Mouse (Mus musculus): ENCODE results near the gene Akap4. TPM values are rescaled to one million over a fixed set of nuclear protein-coding genes. Genes with fewer than 3 reads are reported as not detected.

The Akap4 gene
- not detected in 2 replicates for total RNA-seq (2021)
- long read RNA-seq = 0 reads

GRCm38 (mm10) chrX:7067219-7067618 is at the start of gene Akap4:
Gene Akap4 (plus strand): TSS chrX:7067519.
- no peak for DNase-seq

GRCm38 (mm10) chrX:7041519-7041918 is 25.8 kb upstream of the Akap4 start, which contains the start of gene Ccnb3:
Gene Ccnb3 (minus strand): TSS chrX:7041619.
- DNase-seq = no peak

- no peak for DNase-seq
These were observed 10.3 kb upstream of the Akap4 start for GRCm38 (mm10) chrX:7057056-7057455.

DNA sequence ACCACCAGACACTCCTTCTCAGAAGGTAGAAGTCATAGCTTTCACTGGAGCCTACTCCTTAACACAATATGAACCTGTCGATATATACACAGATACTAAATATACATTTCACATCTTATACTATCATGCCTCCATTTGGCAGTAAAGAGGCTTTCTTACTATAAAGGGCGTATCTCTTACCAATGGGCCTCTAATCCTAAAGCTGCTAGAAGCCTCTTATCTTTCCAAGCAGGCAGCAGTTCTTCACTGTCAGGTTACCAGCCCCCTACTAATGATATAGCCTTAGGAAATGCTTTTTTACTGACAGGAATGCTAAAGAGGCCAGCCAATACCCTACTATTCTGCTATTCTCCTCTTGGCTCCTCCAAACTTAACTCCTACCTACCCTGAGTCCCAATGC is 9.7 kb upstream of the Akap4 start:
- DNase-seq = no peak

DNA sequence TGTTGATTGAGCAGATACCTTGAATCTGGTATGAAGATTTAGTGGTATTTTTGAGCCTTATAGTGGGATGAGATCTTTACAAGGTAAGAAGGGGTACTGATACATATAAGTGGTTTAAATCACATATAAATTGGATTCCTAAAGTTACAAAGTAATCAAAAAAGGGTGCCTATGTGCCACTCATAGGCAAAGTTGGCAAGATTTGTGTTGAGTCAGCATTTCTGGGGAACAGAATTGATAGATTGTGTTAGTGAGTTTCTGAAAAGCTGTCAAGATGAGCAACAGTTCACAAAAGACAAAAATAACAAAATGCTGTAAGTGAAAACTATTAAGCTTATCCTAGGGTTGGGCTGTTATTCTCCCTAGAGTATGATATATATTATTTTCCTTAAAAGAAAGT is 3.2 kb upstream of the Akap4 start:
- DNase-seq = no peak

GRCm38 (mm10) chrX:7068002-7068401 is 683 bp downstream of the Akap4 start:
- DNase-seq = no peak

- DNase-seq = no peak
These were observed 12.6 kb downstream of the Akap4 start for GRCm38 (mm10) chrX:7079820-7080429.

- DNase-seq = no peak
These were observed 18.6 kb downstream of the Akap4 start for GRCm38 (mm10) chrX:7085878-7086277.

DNA sequence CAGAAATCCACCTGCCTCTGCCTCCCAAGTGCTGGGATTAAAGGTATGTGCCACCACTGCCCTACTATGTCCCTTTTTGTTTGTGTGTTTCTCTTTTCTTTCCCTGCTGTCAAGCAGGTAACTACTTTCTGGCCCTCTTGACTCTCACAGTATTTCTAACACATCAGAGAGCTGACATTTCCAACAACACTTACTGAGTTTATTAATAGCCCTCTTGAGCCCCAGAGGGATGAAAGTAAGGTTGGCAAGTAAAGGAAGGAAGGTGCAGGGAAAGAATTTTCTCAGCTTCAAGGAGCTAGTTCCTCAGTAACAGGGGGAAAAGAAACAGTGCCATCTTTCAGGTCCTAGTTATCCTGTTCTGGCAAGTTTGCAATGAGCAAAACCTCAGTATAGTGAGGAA is 23.0 kb downstream of the Akap4 start:
- no peak for DNase-seq

GRCm38 (mm10) chrX:7102280-7102679 is 35.0 kb downstream of the Akap4 start:
- DNase-seq = no peak

GRCm38 (mm10) chrX:7114885-7115284 is 47.6 kb downstream of the Akap4 start:
- no peak for DNase-seq

DNA sequence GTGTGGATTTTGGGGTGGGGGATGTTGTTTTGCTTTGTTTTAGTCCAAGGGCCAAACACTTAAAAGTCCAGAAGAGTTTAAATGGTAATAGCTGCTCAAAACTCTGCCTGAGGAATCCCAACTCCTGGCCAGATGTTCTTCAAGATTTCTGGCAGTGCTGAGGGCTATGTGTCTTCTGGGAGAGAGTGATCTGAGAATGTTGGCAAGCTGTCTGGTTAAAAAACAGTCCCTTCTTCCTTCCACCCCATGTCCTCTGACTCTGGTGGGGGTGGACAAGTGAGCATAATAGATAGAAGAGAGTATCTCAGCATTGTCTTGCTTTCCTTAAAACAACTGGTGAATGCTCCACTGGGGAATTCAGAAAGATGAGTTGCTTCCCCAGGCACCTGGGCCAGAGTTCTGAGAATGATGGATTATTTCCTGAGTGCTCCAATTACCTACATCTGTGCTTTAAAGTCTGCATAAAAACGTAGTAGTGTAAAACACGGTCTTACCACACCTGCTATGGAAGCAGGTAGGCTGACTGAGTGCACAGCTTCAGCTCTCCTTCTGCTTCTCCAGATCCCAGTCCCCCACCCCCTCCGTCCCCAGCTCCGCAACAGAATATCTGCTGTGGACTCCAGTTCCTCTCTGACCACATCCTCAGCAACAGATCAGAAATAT is 54.4 kb downstream of the Akap4 start:
- DNase-seq = no peak

Other genes starting within 250 kb of the Akap4 start
- 0.19 and 0.27 TPM in 2 replicates for gene Ccnb3, start 25.9 kb upstream of the Akap4 start, total RNA-seq (2021)

All from adrenal gland, postnatal 25 days (tissue).